Mouse (Mus musculus) cortical plate, adult 2 months (tissue): ENCODE data around the gene Zfp324.

Source experiments
- CTCF ChIP-seq: fragments of 200-500 bp; IDR thresholded peaks from 2 replicates; pipeline ENCODE4 v1.5.1; 2011; ENCODE audit warnings: mild to moderate bottlenecking, control low read depth, low read length; ENCODE audit not compliant: insufficient read depth; ENCODE audit errors: extremely low read depth
- POLR2A ChIP-seq: fragments of 200-500 bp; IDR thresholded peaks from 2 replicates; pipeline ENCODE4 v1.6.1; 2011; ENCODE audit warnings: mild to moderate bottlenecking, low read length, control low read depth; ENCODE audit not compliant: insufficient read depth; ENCODE audit errors: extremely low read depth

DNA sequence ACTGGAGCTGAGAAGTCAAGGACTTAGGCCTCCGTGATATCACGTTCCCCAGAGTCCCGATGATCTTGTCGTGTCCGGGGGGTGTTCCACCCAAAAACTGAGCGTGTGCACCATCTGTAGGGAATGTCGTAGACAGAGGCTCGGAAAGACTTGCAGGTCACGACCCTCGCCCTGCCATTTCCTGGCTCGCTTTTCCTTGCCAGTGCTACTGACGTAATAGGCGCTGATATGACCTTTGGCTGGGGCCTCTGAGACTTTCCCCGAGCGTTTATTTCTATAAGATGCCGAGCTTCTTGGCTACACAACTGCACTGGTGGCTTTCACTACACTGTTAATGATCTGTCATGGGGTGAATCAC, 15.8 kb upstream of the Zfp324 start:
- TF ChIP-seq CTCF (no peak), POLR2A (no peak)
